Mouse (Mus musculus): ENCODE measurements at regions not wholly inside any gene's neighbourhood (a gene's known extent, or its start where the extent isn't known, plus 50 kb on each side); places are given as distances from the start of the nearest gene placed in this dataset.

DNA sequence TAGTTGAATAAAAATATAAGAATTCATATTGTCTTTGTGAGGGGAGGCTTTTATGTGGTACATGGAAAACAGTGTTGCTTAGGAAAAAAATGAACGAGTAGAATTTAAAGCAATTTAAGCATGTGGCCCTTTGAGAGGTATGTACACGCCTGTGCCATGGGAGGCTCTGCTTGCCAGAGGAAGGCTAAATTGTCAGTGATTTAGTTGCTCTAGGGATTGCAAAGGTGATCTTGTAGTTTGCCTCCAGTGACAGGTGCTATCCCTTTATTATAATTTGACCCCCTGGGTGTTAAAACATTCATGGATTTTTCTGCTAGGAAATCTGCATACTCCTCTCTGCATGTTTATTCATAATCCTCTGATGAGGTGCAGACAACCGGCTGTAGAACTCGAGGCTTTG lies 942.0 kb downstream of the Gbe1 start:
- TF ChIP-seq CTCF (IDR thresholded peaks at IDR 0.05; ENCODE audit: borderline replicate concordance, insufficient read depth, low read length) (no peak), POLR2A (IDR thresholded peaks at IDR 0.05; ENCODE audit: low read depth, low read length) (no peak)
